Mouse (Mus musculus) ovary, postnatal 36 days (tissue): Measurements from ENCODE around the gene Spr.
A peak's percentile ranks its signal among the peaks of the same experiment; 100 is the strongest.
"Not testable (repeated sequence)": the region's sequence is repeated elsewhere in the genome, so short reads cannot be mapped to it uniquely, and the experiment has no call there.

ENCODE experiments used
- DNase-seq: peaks from one replicate; pipeline ENCODE4 v3.0.0; 2022; ENCODE audit warnings: low spot score, mixed read lengths

Spr gene

DNA sequence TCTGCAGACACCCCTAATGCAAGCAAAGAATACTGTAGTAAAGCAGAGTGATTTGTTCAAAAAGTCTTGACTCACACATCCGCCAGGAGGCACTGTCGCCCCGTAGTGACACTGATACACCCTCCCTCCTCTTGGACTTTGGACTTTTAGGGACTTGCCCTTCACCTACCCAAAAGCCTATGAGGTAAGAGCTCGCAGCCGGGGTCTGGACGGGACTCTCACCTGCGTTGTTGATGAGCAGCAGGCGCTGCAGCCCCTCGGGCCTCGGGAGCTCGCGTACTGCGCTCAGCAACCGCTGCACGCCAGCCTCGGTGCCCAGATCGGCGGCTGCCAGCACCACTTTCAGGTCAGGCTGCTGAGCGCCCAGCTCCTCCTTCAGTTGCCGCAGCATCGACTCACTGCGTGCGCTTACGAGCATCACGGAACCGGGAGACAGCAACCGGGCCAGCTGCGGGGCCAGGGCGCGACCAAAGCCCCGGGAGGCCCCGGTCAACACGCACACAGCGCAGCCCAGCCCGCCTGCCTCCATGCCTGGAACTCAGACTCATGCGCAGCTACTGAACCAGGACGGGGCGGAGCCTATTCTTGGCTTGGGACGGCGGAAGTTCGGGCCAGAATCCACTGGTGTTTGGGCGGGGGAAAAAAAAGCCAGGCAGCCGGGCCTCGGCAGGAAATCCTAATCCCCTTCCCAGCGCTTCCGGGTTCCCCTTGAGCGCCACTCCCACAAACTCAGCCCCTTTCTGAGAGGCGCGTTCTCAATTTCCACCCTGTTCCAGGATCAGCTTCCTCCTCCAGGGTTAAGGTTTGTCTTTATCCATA is at the start of gene Spr:
Gene Spr, minus strand, starts transcription at position 550 of the 819 bp plus-strand sequence.
- DNase-seq = peak; percentile 92

DNA sequence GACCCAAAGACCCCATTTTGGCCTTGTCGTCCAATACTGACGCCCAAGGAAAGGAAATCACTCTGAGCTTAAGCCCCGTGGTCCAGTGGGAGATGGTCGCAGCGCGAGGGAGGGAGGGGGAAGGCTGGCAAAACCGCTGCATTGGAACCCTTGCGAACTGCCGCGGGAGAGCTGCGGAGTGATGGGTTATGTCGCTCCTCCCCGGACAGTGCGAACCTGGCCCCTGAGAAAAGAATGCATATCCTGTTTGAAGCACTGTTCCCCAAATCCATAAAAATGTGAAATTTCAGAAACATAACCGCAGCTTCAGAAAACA is 49.1 kb upstream of the Spr start:
- DNase-seq = no peak

DNA sequence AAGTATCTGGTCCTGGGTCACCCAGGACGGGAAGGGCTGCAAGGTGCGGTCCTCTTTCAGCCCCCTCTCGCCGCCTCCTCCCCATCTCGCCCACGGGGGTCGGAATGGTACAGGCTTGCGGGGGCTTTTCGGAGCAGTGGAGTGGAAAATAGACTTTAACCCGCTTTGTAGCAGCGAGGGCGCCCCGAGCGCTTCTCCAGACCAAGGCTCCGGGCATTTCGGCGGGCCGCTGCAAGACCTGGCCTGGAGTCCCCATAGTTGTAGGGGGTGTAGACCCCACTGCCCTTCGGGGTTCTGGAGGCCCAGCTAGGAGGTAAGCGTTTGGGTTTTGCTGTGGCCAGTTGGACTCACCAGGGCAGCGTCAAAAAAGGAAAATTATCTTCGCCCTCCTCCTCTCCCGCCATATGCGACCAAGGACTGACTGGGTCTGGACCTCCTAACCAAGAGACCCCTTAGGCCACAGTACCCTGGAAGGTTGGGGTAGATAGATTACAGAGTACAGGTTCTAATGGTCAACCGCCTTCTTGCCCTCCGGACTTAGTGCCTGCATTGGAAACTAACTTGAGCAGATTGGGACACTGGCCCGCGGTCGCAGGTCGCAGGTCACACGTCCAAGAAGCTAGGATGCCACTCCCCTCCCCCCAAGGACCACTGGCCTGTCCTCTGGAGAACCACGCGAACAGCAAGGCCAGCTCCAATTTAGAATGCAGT is 48.6 kb upstream of the Spr start:
- no peak for DNase-seq

DNA sequence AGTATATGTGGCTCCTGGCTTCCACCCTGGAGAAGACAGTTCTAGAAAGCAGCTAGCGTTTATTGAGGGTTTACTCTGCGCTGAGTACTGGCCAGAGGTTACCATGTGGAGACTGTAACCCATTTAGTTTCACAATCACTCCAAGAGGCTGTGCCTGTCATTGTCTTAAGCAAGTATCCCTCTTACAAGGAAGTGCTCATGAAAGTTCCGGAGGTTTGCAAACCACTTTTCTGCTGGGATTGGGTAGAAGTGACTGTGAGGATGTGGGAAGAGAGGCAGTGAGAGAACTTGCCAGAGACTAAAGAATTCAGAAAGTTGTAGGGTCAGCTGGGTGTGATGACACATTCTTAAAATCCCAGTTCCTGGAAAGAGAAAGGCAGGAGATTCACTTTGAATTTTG is 46.4 kb upstream of the Spr start:
- no peak for DNase-seq

DNA sequence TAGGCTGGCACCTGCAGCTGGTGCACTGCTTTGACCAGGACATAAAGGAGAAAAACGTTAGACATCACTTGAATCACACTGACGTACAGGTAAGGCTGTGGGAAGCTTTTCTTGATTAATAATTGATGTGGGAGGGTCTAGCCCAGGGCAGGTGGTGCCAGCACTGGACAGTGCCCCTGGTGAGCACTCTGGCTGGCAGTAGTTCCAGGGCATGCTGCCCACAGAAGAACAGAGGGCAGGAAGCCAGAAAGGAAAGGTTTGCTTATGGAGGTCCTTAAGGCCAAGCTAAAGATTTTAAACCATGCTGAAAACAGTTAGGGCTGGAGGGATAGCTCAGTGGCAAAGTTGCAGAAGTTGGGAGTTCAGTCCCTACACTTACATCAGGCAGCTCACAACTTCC is 42.5 kb upstream of the Spr start:
- no peak for DNase-seq

DNA sequence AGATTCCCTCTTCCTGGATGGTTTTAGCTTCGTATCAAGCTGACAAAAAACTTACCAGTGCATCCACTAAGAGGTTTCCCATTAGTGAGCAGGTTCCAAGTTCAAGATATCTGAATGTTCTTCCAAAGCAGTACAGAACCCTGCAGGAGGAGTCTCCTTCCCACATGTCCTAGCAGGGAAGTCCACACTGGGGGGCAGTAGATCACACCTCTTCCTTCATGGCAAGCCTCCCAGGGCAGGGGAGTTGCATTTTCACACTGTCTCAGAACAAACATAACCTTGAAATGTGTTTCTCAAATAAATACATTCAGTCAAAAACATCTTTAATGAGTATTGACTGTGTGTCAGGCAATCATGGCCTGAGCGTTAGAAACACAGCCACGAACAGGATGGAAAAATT is 42.0 kb upstream of the Spr start:
- no peak for DNase-seq

DNA sequence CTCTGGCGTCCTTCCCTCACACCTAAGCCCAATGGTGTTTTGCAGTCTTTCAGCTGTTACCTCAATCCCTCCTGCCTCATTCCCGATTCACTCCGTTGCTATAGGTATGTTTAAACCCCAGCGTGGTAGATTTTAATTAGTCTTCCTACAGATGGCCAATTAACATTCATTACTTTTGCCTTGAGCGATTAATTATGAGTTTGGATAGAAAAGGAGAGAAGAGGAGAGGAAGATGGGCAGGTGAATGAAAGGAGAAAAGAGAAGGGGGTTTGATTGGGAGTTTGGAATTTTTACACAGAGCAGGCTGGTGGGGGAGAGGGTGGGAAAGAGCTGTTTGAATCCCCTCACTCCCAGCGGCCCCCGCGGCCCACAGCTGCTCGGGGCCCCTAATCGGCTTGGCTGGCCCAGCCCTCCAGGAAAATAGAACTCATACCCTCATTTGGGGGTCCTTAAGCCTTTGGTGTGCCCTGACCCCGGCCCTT is 27.9 kb upstream of the Spr start:
- DNase-seq = no peak

DNA sequence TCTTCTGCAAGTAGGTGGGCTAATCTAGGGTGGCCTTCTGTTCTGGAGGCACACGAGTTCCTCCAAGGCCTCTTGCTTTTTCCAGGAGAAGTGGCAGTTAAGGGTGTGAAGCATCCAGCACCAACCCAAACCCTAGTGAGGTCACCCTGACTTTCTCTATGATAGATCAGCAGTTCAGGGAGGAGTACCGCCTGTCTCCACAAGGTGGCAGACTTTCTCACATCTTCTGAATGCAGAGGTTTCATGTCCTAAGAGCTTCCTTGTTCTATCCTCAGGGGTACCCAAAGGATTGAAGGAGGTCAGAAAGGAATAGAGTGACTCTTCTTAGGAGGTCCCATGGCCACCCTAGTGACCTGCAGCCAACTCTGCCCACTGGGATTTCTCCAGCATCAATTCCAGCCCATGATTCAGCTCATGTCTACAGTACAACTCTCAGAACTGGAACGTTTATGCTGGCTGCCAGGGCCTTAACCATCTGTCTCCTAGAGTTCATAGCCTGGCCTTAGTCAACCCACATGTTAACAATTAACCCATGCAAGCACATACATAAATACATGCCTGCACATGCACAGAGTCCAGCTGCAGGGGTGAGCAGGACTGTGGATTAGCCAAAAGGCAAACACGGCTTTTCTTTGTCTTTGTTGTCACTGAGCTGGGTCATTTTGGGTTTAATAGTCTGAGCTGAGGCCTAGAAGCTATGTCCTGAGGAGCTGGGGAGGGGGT is 22.8 kb upstream of the Spr start:
- peak; percentile 73 for DNase-seq

DNA sequence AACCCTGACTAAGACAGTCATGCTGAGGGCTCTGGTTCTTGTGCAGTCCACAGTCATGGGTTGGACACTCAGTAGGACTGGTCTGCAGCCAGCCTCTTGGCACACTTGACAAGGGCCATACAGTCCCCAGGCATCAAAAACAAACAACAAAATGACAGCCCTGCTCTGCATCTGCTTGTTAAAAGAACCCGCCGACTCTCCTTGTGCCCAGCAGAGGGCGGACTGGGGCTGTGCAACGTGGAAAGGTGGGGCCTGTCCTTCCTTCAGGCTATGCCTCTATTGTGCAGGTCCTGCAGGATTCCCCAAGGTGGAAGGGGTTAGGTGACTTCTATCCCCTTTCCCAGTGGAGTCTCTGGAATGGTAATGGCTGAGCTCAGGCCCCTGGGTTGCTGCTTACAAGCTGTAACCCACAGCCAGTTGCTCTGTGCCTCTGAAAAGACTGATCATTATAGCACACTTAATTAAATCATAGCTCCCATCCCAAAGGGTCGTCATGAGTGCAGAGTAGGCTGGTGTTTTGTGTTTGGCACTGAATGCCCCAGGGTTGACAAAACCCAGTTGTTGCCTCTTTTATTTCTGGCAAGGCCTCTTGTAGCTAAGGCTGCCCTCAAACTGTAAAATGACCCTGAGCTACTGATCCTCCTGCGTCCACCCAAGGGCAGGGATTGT is 21.7 kb upstream of the Spr start:
- DNase-seq = peak; percentile 61

DNA sequence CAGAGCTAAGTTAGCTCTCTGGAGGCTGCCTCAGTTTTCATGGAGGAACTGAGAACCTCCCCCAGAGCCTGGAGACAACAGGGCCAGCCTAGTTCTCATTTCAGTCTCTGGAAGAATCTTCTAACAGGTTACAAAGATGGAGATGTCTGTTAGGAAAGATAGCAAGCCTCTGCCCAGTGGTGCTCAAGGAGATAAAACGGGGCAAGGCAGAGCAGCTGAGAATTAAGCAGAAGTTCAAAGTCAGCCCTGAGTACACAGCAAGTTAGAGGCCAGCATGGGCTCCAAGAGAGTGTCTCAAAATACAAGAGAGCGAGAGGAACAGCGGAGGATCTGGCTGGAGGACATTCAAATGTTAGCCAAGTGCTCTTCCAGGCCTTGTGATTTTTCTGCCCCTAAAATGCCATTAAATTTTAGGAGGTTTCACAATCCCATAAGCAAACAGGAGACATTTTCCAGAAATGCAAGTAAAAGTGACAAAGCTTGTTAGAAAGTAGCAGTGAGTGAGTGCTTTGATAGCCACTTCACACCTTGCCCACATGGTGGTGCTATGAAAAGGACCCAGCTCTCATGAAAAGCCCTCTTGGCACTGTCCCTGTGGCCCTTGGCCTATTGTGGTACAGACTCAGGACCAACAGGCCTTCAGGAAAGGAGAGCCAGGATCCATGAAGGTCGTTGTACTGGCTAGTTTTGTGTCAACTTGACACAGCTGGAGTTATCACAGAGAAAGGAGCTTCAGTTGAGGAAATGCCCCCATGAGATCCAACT is 20.7 kb upstream of the Spr start:
- DNase-seq = not testable (repeated sequence)

DNA sequence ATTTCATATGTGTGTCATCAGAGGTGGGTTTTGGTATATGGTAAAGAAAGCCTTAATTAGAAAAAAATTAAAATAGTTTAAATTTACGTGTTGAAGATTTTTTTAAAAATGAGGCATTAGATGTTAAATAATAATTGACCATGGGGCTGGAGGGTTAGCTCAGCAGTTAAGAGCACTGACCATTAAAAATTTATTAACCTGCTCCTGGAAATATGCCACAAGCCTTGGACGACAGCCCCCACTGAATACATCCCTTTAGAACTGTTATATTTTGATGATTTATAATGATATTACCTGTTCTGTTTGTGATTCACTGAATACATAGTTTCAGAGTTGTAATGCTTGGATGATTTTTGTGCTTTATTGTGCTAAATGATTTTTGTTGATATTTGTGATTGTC is 19.0 kb upstream of the Spr start:
- not testable (repeated sequence) for DNase-seq

DNA sequence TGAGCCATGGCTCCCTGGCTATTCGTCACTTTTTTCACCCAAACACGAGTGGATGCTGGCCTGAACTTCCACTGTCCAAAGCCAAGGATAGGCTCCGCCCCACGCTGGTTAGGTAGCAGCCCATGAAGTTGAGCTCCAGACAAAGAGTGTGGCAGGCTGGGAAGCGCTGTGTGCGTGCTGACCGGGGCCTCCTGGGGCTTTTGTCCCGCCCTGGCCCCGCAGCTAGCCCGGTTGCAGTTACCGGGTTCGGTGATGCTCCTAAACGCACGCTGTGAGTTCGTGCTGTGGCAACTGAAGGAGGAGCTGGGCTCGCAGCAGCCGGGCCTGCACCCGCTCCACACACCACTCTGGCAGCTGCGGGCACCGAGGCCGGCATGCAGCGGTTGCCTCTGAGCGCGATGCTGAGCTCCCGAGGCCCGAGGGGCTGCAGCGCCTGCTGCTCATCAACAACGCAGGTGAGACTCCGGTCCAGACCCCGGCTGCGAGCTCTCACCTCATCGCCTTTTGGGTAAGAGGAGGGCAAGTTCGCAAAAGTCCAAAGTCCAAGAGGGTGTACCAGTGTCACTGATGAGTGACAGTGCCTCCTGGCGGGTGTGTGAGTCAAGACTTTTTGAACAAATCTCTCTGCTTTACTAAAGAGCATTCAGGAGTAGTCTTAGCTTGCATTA is 17.4 kb upstream of the Spr start:
- peak; percentile 53 for DNase-seq

DNA sequence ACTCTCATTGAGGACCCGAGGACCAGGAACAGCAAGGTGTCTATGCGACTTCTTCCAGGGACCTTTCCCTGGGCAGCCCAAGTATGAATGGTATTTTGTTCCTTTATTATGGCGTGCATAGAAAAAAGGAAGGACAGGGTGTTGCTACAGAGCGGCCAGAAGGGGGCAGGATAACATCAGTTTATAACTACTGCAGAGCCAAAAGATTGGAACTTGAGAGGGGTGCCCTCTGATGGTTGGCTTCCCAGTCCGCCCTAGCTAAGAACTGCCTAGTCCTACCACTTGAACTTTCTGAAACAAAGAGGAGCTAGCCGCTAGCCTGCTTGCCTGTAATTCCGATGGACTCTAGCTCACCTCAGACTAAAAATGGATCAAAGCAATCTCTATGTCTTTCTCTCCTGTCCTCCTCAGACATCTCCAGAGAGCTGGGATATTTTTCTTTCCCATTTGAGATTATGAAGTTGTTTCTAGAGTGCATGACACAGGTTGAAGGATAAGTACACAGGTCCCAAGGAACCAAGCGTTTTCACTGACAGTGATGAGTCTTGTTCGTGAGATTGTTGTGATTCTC is 16.5 kb upstream of the Spr start:
- DNase-seq = peak; percentile 69

DNA sequence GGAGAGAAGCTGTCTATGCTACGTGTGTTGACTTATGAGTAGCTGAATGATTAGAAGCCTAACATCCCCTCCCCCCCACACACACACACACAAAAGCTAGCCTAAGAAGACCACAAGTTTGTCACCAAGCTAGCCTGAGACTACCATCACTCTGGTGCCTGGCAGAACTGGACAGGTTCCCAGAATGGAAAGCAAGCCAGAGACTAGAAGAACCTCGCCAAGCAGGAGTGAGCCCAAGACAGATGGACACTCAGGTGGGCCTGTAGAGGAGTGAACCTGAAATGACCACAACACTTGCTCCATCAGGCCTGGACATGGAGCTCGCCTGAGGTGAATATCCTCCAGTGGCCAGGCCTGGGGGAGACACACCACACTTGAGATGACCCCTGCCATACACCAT is 12.8 kb upstream of the Spr start:
- no peak for DNase-seq

DNA sequence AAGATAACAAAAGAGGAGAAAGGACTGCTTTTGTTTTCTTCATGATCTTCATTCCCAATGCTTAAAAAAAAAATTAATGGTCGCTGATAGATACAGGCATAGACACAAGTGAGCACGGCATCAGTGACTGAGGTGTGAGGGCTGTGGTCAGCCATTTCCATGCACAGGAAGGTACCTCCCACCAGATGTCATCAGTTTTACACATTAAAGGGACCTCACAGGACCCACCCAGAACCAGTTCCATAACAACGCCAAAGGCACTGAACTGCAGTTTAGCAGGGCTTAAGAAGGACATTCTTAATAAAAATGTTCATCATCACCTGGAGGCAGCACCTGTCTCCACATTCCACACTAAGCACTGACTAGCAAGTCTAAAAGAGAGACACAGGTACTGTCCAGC is 10.1 kb upstream of the Spr start:
- DNase-seq = no peak

DNA sequence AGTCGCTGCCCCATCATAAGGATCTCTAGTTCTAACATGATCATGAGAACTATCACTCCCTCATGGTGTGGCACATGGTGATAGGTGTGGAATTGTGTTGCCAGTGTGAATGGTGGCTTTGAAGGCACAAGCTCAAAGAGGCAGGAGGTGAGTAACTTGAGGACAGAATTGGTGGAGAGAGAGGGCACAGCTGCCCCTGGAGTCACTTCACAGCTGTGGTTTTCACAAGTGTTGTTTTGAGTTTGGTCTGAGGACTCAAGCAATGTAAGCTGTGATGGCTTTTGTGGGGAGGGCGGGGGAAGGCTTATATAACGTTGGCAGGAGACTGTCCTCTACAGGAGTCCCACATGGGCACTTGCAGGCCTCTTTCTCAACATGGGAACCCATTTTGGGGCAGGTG is 6.9 kb upstream of the Spr start:
- no peak for DNase-seq

DNA sequence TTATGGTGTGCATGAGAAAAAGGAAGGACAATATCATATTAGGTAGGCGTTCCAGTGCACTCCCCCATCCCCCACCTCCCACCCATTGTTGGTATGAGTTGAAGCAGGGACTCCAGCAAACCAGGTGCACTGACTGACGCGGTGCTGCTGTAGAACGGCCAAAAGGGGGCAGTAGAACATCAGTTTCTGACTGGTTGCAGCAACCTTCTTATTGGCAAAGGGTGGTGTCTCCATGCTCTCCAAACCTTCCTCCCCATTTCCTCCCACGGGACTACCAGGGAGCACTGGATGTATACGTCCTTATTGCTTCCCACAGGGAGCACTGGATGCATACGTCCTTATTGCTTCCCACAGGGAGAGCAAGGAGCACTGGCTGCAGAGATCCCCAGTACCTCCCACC is 3.4 kb upstream of the Spr start:
- DNase-seq = peak; percentile 54

DNA sequence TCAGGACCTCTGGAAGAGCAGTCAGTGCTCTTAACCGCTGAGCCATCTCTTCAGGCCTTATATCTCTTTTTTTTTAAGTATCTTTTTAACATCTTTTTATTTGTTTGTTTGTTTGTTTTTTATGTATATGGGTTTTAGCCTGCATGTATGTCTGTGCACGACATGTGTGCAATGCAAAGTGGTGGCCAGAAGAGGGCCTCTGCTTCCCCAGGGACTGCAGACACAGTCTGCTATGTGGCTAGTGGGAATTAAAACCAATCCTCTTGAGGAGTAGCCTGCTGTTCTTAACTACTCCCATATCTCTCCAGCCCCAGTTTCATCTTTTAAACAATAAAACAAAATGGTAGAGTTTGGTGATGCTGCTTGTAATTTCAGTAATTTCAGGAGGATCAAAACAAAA is 2.0 kb upstream of the Spr start:
- DNase-seq = no peak

DNA sequence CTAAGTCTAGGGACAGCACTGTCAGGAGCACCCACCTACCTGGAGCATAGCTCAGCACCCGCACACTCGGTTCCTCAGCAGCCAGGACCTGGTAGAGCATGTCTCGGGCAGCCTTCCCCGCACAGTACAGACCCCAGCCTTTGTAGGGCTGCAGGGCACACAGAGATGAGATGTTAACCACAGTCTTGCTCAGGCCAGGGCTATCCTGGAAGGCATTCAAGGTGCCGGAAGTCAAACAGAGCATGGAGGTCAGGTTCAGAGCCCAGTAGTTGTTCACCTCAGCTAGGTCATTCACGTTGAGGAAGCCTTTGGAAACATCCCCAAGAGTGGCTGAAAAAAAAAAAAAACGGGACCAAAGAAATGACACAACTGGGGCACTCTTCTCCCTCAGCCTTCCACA is 782 bp downstream of the Spr start:
- DNase-seq = not testable (repeated sequence)

DNA sequence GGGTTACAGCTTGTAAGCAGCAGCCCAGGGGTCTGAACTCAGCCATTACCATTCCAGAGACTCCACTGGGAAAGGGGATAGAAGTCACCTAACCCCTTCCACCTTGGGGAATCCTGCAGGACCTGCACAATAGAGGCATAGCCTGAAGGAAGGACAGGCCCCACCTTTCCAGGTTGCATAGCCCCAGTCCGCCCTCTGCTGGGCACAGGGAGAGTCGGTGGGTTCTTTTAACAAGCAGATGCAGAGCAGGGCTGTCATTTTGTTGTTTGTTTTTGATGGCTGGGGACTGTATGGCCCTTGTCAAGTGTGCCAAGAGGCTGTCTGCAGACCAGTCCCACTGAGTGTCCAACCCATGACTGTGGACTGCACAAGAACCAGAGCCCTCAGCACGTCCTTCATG is 4.8 kb downstream of the Spr start:
- DNase-seq = peak; percentile 35

DNA sequence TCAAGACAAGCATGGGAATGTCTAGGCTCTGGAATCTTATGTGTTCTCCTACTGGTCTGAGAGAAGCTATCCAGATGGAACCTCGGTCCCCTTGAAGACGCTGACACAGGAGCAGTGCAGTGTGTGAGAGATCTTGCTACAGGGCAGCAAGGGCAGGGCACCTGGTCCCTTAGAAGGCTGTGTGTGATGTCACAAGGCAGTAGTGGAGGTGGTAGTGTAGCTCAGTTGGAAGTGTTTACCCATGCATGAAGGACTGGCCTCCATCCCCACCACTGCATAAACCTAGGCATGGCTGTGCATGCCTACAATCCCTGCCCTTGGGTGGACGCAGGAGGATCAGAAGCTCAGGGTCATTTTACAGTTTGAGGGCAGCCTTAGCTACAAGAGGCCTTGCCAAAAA is 5.3 kb downstream of the Spr start:
- DNase-seq = not testable (repeated sequence)
